Mouse (Mus musculus) mouse trophoblast stem cell (cell line): ENCODE data around the gene Tmprss12.
"Not testable (repeated sequence)": the region's sequence is repeated elsewhere in the genome, so short reads cannot be mapped to it uniquely, and the experiment has no call there.

Source experiments
- in situ Hi-C, 2 experiments: fragments of 300-500 bp; cut with MseI, MboI; formaldehyde crosslinking; loops; 2 replicates in 1 of 2; 3 replicates in 1 of 2; pipeline ENCODE4 v1.15.1; 2025

Tmprss12 gene

DNA sequence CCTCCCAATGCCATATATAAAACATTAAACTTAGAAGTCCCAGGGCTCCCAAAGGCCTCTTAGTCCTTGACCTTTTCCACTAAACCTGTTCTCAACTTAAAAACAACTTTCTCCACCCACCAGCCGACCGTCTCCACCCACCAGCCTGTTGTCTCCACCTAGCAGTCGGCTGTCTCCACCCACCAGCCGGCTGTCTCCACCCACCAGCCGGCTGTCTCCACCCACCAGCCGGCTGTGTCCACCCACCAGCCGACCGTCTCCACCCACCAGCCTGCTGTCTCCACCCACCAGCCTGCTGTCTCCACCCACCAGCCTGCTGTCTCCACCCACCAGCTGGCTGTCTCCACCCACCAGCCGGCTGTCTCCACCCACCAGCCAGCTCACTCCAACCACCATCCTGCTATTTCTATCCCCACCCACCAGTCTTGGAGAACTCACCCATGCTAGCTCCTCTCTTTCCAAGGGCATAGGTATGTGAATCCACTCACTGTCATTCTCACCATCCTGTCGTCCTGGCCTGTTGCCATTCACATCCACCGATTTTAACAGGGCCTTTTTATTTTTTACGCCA, 43.5 kb downstream of the Tmprss12 start:
- in situ Hi-C loops, result no loop called here

DNA sequence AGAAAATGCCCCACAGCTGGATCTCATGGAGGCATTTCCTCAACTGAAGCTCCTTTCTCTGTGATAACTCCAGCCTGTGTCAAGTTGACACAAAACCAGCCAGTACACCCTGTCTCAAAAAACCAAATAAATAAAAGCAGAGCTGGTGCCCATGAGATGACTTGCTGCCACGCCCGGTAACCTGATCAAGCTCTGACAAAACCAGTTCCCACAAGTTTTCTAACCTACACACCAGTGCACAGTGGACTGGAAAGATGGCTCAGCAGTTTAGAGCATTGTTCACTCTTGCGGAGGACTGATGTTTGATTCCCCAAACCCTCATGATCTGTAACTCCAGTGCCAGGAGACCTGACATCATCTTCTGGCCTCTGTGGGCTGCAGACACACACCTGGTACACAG, 44.6 kb downstream of the Tmprss12 start:
- in situ Hi-C loops, result no loop called here

DNA sequence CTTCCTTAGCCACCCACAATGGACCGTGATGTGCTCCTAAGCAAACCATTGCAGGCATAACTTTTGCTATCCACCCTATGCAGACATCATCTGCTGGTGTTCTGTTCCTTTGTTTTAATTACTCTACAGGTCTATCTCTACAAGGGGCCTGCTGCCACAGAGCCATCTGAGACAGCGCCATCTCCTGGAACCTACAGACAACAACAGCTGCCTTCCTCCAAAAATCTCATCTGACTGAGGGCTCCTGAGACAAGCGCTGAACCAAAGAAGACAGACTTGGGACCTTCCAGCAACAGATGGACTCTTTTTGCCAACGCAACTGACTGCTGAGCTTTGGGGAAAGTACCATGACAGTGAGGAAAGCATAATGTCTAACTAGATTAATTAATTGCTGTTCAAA, 47.5 kb downstream of the Tmprss12 start:
- in situ Hi-C loops, result not testable (repeated sequence)

DNA sequence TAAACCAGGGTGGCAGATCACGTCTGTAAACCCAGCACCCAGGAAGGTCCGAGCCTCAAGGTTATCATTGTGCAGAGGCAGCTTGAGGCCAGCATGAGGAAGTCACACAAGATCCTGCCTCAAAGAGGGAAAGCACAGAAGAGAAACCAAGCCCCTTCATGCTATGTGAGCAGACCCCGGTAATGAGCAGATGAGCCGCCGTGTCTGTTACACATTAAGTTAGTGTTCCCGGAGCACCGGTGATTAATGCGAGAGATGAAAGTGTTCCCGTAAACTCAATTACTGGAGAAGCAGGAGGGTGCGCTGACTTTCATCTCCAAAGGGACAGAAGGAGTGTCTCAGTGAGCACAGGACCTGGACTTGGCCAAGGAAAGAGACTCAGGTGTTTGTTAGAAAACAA, 48.7 kb downstream of the Tmprss12 start:
- in situ Hi-C loops, result not testable (repeated sequence)

DNA sequence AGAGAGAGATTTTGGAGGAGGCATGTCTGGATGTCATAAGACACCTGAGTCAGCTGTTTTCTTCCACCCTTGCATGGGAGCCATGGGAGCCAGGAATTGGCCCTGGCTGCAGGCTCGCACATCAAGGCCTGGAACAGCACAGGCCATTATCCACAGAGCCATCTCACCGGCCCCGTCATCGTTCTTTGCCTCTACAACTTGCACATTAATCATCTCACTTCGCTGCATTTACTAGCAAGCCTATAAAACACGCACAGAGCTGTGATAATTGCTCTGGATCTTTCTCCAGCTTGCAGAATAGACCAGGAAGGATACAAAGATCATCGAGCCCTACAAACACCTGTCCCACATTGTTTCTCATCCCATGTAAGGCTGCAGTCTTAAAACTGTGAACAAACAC, 50.1 kb downstream of the Tmprss12 start:
- in situ Hi-C loops, result no loop called here

DNA sequence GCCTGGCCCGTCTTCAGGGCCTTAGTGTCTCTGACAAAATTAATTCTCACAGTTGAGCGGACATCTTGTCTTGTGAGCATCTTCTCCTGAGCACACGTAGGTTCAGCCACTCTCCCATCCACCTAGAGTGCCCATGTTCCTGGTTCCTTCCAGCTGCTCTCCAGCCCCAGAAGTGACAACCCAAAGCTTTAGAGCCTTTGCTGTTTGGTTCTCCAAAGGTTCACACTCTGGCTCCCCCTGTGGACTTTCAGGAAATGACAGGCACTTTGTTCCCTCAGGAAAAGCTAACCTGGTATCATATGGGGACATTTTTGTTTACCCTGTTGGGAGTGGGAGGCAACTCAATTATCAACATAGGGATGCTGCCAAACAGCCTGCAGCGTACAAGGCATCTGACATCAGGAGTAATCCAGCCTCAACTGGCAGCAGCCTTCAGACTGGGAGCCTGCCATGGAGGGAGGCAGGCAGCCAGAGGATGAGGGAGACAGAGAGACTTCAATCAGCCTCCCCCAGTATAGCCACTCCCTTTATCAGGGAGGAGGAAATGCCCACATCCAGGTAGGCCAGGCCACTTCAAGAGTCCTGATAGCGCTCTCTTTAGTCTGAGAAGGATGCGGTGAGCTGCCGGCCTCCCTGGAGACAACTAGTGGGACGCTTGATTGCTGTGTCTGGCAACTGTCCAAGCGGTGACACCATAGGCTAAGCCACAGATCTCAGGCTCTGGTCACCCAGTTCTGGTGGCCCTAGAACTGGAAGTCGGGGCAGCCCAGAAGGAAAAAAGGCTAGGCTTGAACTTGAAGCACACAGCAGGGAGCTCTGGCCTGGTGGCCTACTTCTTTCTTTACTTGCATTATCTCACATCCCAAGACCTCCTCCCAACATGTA, 51.7 kb downstream of the Tmprss12 start:
- in situ Hi-C loops, result not testable (repeated sequence)

DNA sequence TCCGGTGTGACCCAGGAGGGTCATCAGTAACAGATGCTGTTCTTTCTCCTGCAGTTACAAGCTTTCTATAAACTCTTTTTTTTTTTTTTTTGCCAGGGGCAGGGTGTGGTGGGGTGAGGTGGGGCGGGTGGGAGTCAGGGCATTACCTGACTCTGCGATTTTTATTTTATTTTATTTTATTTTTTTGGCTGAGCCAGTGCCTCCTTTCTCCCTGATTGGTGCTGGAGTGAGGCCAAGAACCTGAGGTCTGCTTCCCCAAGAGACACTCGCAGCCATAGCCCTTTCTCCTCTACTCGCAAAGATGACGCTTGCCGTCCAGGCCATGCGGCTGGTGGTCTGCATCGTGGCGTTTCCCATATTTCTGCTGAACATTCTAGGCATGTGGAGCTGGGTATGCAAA, 54.0 kb downstream of the Tmprss12 start, which contains the start of gene Mettl7a3:
Mettl7a3 (plus strand) TSS at position 301 of the 400 bp plus-strand sequence.
- in situ Hi-C loops, result no loop called here

DNA sequence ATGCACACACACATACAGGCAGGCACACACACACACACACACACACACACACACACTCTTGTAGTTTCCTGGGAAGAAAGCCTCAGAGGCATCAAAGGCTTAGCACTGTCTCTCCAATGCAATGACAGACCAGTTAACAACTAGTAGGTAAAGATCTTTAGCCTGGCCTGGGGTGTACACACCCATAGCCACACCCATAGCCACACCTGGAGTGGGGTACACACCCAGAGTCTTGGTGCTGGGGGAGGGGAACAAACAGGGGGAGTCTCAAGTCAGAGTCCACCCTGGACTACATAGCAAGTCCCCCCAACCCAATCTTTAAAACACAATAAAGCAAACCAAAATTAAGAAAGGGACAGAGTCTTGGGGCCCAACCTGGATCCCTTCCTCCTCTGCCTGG, 56.7 kb downstream of the Tmprss12 start:
- in situ Hi-C loops, result not testable (repeated sequence)

DNA sequence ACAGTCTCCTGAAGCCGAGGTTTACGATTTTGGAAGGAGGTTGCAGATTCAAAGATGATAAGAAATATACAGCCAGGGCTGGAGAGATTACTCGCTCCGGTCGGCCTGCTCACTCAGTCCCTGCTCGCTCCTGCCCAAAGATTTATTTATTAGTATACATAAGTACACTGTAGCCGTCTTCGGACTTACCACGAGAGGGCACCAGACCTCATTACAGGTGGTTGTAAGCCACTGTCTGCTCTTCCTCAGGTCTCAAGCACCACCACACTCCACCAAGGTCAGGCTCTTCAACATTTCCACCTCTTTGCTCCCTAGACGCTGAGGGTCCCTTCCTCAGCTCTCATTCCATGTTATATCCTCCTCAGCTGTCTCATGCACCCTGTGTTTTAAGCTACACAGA, 57.2 kb downstream of the Tmprss12 start:
- in situ Hi-C loops, result not testable (repeated sequence)

DNA sequence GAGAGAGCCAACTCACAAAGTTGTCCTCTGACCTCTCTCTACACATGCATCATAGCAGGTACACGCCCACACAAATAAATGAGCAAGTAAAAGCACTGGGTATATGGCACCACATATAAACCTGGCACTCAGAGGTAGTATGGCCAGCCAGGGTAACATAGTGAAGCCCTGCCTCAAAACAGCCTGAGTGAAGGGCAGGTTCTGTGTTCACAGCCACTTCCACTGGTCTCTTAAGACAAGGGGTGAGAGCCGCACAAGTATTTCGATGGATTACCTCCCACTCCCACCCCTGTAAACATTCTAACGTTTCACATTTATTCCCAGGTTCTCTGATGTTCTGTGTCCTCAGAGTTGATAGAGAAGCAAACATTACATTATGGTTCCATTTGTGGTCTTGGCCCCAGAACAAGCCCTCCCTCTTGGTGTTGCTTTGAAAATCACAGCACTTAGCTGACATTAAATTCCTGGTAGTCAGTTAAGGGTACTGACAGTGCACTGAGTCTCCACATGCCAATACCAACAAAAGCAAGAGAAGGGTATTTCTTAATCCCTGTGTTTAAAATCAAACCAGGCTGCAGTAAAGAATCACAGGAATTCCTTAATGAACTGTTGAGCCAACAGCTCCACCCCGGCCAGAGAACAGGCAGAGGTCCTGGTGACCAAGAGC, 60.8 kb downstream of the Tmprss12 start:
- in situ Hi-C loops, result not testable (repeated sequence)
